Mouse (Mus musculus) hindbrain, postnatal 0 days (tissue): ENCODE measurements around the gene B230118H07Rik. TPM values are rescaled to one million over a fixed set of nuclear protein-coding genes. Genes with fewer than 3 reads are reported as not detected.
A peak's percentile ranks its signal among the peaks of the same experiment; 100 is the strongest.

Experiments used
- ATAC-seq: fragments of 200-750 bp; cut with Nextera tagmentation; 2 replicates; pipeline ENCODE4 v1.8.0; 2017; ENCODE audit warnings: mild to moderate bottlenecking, moderate TSS enrichment, moderate library complexity
- DNase-seq: peaks from one replicate; pipeline ENCODE4 v3.0.0-alpha.2; 2015; ENCODE audit warnings: low spot score
- H3K27ac ChIP-seq: fragments of 300-500 bp; sonication (generic); 2 replicates; pipeline ENCODE4 v1.5.1; 2014; ENCODE audit warnings: mild to moderate bottlenecking
- H3K27me3 ChIP-seq: fragments of 300-500 bp; sonication (generic); 2 replicates; pipeline ENCODE4 v1.6.1; 2014; ENCODE audit warnings: low read length, mixed read lengths; ENCODE audit not compliant: insufficient read depth
- H3K36me3 ChIP-seq: fragments of 300-500 bp; sonication (generic); 2 replicates; pipeline ENCODE4 v1.6.1; 2014; ENCODE audit warnings: low read length, mixed read lengths; ENCODE audit not compliant: insufficient read depth
- H3K4me1 ChIP-seq: fragments of 300-500 bp; sonication (generic); 2 replicates; pipeline ENCODE4 v1.6.1; 2014; ENCODE audit warnings: antibody characterized with exemption, low read length, mixed read lengths; ENCODE audit not compliant: insufficient read depth
- H3K4me2 ChIP-seq: fragments of 300-500 bp; sonication (generic); 2 replicates; pipeline ENCODE4 v1.6.1; 2014; ENCODE audit warnings: low read depth, mild to moderate bottlenecking, low read length, moderate library complexity, mixed read lengths
- H3K4me3 ChIP-seq: fragments of 300-500 bp; sonication (generic); 2 replicates; pipeline ENCODE4 v1.5.1; 2014; ENCODE audit warnings: low read length
- H3K9ac ChIP-seq: fragments of 300-500 bp; sonication (generic); replicated peaks from 2 replicates; pipeline ENCODE4 v1.6.1; 2014; ENCODE audit warnings: mild to moderate bottlenecking, low read length, moderate library complexity, mixed read lengths
- H3K9me3 ChIP-seq: fragments of 300-500 bp; sonication (generic); 2 replicates; pipeline ENCODE4 v1.6.1; 2016; ENCODE audit warnings: low read length, mixed read lengths
- CTCF ChIP-seq: IDR thresholded peaks from 2 replicates; pipeline ENCODE4 v1.5.1; 2016; ENCODE audit warnings: antibody characterized with exemption, control low read depth, low read depth
- WGBS: fragments of 180-500 bp; shearing (Covaris S2); extraction: QIAGEN DNeasy Blood & Tissue Kit; methylation state at CpG from one replicate; pipeline ENCODE4 v1.1.7; 2014; 5-methylcytosine and 5-hydroxymethylcytosine counted together
- polyA plus RNA-seq: library from polyadenylated mRNA; unstranded; fragments of >200 nt; fragmentation: Nextera tagmentation; extraction: Ambion mirVana; gene quantifications from 2 replicates; pipeline ENCODE4 v1.2.1, GENCODE M21; 2015
- total RNA-seq: library from RNA; depleted of rRNA; stranded (reverse); fragments of >200 nt; gene quantifications from 2 replicates; pipeline ENCODE4 v1.2.3, GENCODE M21; 2014

B230118H07Rik gene
- total and polyA plus RNA-seq, 2 experiments from 2014 or later: 13.3 to 57.3 TPM

GRCm38 (mm10) chr2:101684421-101684820 is 35.1 kb upstream of the B230118H07Rik start:
- peak; percentile 37 for DNase-seq
- no peak overlapping the region for H3K4me2 ChIP-seq
- H3K27me3 ChIP-seq: no peaks in the 10 kb centered on the region
- peak; percentile 35; the same call in 1 of the 2 replicates for ATAC-seq
- 0 out of 2 replicates have a peak, but pooled peaks cover 5% of the 10 kb centered on the region for H3K4me1 ChIP-seq
- H3K36me3 ChIP-seq: peaks cover 6% of the 10 kb centered on the region
- H3K27ac ChIP-seq: no peak overlapping the region
- WGBS: 67% methylated on average over 12 of the region's 12 CpGs
- TF ChIP-seq CTCF: no peak
- no peak overlapping the region for H3K4me3 ChIP-seq
- H3K9ac ChIP-seq: no peak overlapping the region
- H3K9me3 ChIP-seq: no peaks in the 10 kb centered on the region

DNA sequence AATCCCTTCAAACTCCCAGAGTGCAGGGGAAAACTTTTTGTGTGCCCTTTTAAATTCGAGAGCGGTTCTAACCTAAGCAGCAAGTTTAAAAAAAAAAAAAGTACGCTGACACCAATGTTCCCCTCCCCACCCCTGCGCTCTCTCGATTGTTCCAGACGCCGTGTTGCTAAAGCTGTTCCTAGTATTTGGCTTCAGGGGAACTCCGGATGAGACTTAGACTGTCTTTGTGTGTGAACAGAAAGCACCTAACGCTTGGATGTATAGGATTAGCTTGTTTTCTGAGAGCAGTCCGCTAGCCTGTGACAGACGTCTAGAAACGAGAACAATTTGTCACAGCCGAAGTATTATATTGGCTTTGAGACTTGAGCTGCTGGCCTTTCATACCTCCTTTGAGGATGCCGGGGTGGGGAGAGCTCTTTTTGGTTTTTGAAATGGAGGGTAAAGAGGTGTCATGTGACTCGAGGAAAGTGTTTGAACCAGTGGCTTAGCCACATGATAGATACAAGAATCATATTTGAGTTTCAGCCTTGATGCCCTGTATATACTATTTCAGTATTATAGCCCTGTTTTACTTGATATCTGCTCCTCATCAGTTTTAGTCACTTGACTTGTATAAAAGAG is 29.9 kb upstream of the B230118H07Rik start:
- Histone ChIP-seq H3K4me2 (peak overlapping the region; percentile 64), H3K9ac (peak overlapping the region; percentile 88; the same call in 1 of the 2 replicates), H3K27ac (no peak overlapping the region), H3K9me3 (no peaks in the 10 kb centered on the region), H3K36me3 (no peaks in the 10 kb centered on the region), H3K4me3 (peak overlapping the region; percentile 92), H3K27me3 (no peaks in the 10 kb centered on the region), H3K4me1 (0 out of 2 replicates have a peak, but pooled peaks cover 9% of the 10 kb centered on the region)
- WGBS: under 1% methylated on average over 15 of the region's 15 CpGs
- no peak for TF ChIP-seq CTCF
- ATAC-seq (no peak), DNase-seq (no peak)

- H3K4me1 ChIP-seq: 0 out of 2 replicates have a peak, but pooled peaks cover 9% of the 10 kb centered on the region
These were observed 29.1 kb upstream of the B230118H07Rik start, which contains the start of gene Traf6 for GRCm38 (mm10) chr2:101678236-101679021. Gene Traf6, plus strand, starts transcription at chr2:101678429.

DNA sequence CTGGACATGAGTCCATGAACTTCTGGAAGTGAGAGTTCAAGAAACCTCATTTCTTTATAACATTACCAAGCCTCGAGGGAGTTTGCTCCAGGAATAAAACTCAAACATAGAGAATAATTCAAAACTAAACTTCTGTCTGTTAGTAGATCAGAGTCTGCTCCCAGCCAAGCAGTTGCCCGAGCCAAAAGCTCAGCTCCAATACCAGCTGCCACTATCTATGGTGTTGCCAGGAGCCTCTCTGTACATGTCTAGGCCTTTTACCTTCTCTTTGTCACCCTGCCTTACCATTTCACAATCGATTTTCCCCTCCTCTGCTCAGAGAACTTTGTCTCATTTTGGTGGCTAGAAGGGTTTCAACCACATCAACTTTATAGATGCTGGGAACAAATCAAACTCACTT is 24.2 kb upstream of the B230118H07Rik start:
- H3K36me3 ChIP-seq: no peaks in the 10 kb centered on the region
- H3K27ac ChIP-seq: no peak overlapping the region
- no peaks in the 10 kb centered on the region for H3K4me1 ChIP-seq
- H3K27me3 ChIP-seq: no peaks in the 10 kb centered on the region
- no peak overlapping the region for H3K4me3 ChIP-seq
- no peaks in the 10 kb centered on the region for H3K9me3 ChIP-seq
- H3K9ac ChIP-seq: no peak overlapping the region
- TF ChIP-seq CTCF: no peak
- 64% methylated on average over 3 of the region's 3 CpGs for WGBS
- DNase-seq: no peak
- H3K4me2 ChIP-seq: no peak overlapping the region
- ATAC-seq: no peak

More at GRCm38 (mm10) chr2:101678236-101679021, 29.1 kb upstream of the B230118H07Rik start, which contains the start of gene Traf6:
- peak; percentile 75 for TF ChIP-seq CTCF
- Histone ChIP-seq H3K27ac (peak within 1 kb of the TSS; percentile 5; the same call in 1 of the 2 replicates), H3K36me3 (no peaks in the 10 kb centered on the region), H3K9me3 (no peaks in the 10 kb centered on the region), H3K4me3 (peak within 1 kb of the TSS; percentile 92), H3K9ac (peak within 1 kb of the TSS; percentile 88), H3K4me2 (peak within 1 kb of the TSS; percentile 64), H3K27me3 (no peaks in the 10 kb centered on the region)
- peak; percentile 87 for DNase-seq
- WGBS: under 1% methylated on average over 58 of the region's 68 CpGs
- ATAC-seq: peak; percentile 93

DNA sequence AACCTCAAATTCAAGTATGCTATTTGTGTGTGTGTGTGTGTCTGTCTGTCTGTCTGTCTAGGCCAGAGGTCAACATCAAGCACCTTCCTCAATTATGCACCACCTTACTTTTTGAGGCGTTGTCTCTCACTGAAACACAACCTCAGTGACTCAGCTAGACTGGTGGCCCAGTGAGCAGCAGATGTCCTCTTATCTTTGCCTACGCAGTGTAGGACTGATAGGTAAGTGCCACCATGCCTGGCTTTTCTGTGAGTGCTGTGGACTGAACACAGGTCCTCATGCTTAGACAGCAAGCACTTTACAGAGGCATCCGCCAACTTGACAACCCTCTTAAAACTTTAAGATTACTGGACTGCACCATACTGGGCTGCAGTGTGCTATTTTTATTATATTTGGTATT is 19.4 kb upstream of the B230118H07Rik start:
- Histone ChIP-seq H3K27me3 (no peaks in the 10 kb centered on the region), H3K9ac (no peak overlapping the region), H3K4me3 (no peak overlapping the region), H3K4me2 (no peak overlapping the region), H3K27ac (no peak overlapping the region), H3K36me3 (no peaks in the 10 kb centered on the region), H3K9me3 (no peaks in the 10 kb centered on the region), H3K4me1 (no peaks in the 10 kb centered on the region)
- 93% methylated on average over 3 of the region's 3 CpGs for WGBS
- no peak for TF ChIP-seq CTCF
- ATAC-seq (no peak), DNase-seq (no peak)

GRCm38 (mm10) chr2:101665703-101666092 is 16.4 kb upstream of the B230118H07Rik start:
- Histone ChIP-seq H3K36me3 (no peaks in the 10 kb centered on the region), H3K27me3 (no peaks in the 10 kb centered on the region), H3K4me1 (no peaks in the 10 kb centered on the region), H3K9me3 (no peaks in the 10 kb centered on the region), H3K4me3 (no peak overlapping the region), H3K9ac (no peak overlapping the region), H3K27ac (no peak overlapping the region), H3K4me2 (no peak overlapping the region)
- WGBS: 76% methylated on average over 3 of the region's 3 CpGs
- DNase-seq: no peak
- peak; percentile 57 for ATAC-seq
- no peak for TF ChIP-seq CTCF
